Mouse (Mus musculus) gastrocnemius, postnatal 4 days (tissue): Measurements from ENCODE around the gene Morn5. TPM values are rescaled to one million over a fixed set of nuclear protein-coding genes. Genes with fewer than 3 reads are reported as not detected.

ENCODE experiments used
- DNase-seq, 2 experiments: peaks; one replicate each; pipeline ENCODE4 v3.0.0; 2021 to 2022; ENCODE audit warnings: low spot score in 2 of 2, mixed read lengths in 2 of 2
- total RNA-seq, 2 experiments: library from RNA; stranded (reverse); gene quantifications; 2 replicates each; pipeline ENCODE4 v1.2.3; 2021

The Morn5 gene
- total RNA-seq, 2 experiments from 2014 or later, result not detected

DNA sequence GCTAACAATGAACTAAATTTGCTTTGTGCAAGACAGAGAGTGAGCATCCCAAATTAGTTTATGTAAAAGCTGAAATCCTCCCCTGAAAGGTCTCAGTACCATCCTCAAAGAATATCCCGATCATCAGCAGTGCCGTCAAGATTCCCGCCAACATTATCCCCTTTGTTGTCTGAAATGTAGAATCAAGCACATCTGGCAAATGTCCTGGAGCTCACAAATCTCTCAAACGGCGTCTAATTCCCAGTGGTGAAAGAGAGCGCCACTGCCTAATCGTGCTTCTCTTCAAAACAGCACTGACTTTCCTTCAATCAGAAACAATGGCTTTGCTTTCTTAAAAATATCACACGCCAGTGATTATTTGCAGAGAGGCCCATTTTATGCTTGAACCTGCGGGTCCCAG is 17.9 kb downstream of the Morn5 start:
- DNase-seq, result no peak

- DNase-seq, result no peak
Observed at GRCm38 (mm10) chr2:36071660-36072305, 22.5 kb downstream of the Morn5 start.

DNA sequence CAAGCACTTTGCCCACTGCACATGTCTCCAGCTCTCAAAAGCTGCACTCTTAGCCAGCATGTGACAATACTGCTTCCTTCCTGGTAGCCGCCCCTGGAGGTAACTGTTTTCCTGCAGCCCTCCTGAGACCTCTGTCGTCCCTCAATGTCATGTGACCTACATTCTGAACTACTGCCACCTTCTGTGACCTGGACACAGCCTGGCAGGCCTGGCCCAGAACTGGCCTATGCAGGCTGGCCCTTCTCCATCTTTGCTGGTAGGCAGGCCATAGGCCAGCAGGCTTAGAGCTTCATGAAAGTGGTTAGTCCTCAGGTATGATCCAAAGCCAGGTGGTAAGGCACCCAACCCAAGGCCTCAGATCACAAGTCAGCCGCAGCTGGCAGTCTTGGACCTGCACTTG is 24.5 kb downstream of the Morn5 start:
- DNase-seq, result no peak

DNA sequence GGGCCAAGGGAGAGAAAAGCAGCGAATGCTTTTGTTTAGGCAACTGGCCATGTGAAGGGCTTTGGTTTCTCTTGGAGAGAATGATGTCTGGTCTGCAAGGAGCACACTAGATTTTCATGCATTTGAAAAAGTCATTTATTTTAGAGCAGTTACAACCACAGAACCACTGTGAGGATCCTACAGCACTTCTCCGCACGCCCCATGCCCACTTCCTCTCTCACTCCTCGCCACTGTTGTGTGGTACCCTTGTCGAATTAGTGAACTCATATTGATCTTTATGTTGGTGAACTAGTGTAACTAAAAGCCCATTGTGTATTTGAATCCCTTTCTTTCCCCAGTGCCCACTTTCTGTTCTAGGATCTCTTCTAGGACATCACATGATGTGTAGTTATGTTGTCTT is 26.0 kb downstream of the Morn5 start:
- no peak for DNase-seq

- no peak for DNase-seq
Observed at GRCm38 (mm10) chr2:36077160-36077761, 28.0 kb downstream of the Morn5 start.

DNA sequence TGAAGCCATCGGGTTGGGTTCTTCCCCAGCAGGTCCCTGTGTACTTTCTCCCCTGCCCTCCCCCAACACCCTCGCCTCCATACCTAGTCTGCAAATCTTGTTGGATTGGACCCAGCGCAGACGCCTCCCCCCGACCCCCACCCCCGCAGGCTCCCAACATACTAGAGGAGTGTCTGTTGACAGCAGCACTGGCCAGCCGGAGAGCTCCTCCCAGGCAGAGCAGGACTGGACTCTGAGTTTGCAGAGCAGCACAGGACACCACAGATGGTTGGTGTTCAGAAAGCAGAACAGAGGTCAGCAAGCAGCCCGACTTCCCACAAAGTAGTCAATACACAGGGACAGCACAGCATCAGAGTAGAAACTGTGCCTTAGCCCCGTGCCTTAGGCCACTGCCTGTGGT is 32.2 kb downstream of the Morn5 start:
- DNase-seq, result no peak

DNA sequence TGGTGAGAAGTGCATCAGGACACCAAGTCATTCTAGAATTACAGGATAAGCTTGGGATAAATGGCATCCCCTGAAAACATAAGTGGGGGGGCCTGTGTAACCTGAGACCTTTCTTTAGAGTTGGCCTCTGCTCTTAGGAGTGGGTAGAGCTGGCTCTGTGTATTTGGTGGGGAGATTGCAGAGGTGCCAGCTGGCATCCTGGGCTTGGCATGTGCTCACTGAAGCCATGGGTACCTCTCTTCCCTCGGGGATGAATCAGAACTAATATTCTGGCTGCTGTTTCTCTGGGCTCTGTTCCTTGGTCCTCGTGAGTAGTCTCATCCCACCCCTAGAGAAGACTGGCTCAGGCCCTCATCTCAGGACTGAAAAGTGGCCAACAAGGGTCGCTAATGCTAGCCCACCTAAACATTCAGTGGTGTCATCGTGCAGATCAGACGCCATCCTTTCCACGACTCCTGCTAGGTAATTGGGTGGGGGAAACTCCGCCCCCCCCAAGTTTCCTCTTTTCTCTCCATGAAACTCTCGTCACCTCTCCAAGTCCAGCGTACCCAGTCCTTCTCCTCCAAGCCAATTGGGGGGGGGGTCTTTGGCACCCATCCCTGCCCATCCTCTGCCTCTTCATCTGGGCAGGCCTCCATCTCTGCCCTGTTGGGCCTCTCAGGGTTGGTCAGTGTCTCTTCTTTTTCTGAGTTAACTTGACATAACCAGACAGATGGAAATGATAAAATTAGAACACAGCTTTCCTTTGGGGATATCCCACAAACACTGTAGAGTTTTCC is 33.7 kb downstream of the Morn5 start:
- no peak for DNase-seq

- DNase-seq, result no peak
Observed at GRCm38 (mm10) chr2:36085041-36085440, 35.8 kb downstream of the Morn5 start.

DNA sequence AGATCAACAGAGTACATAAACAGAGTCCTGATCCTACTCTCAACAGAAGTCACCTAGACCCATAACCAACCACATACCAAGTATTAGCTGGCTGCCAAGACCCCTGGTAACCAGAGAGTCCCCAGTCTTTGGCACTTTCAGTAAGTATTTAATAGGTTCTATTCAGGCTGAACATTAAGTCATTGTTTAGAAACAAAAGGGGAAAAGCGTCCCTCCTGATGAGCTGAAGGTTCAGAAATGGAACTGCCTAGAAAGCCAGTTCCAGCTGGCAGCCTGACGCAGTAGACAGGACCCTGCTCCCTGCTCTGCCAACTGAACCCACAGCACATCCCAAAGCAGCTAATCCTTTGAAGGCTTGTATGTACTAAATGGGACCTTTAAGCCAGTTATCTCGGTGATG is 39.9 kb downstream of the Morn5 start:
- DNase-seq, result no peak

DNA sequence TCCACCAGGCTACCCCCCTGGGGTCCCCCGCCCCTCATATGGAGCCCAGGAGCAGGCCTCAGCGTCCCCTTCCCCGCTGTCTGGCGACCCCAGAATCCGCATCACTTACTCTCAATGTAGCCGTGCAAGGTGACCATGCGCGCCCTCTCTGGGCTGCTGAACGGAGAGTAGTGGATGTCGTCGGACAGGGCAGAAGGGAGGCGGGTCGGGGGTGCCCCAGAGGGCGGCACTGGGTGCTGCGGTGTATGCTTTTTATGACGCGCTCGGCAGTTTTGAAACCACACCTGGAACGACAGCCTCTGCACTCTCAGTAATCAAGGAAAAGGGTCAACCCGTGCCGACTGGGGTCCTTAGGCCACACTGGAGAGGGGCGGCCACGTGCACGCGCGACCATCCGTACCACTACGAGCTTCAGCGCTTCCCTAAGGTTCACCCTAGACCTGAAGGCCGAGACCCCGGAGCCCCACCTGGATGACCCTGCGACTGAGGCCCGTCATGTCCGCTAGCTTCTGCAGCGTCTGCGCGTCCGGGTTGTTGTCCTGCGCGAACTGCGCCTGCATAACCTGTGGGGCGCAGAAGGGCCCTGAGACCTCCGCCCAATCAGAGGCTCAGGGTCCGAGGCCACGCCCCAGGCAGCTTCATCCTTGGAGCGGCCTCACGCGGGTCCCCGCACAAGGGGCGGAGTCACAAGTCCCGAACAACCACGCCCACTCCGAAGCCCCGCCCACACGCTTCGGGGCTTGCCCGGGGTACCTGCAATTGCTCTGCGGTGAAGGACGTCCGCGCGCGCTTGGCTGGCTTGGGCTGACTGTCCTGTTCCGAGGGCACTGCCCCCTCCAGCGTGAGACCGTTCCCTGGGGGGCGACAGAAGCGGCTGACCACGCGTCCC is 41.8 kb downstream of the Morn5 start:
- peak in 1 of 2 experiments; percentile 36 for DNase-seq

- DNase-seq, result no peak
Observed at GRCm38 (mm10) chr2:36092748-36093147, 43.5 kb downstream of the Morn5 start.

DNA sequence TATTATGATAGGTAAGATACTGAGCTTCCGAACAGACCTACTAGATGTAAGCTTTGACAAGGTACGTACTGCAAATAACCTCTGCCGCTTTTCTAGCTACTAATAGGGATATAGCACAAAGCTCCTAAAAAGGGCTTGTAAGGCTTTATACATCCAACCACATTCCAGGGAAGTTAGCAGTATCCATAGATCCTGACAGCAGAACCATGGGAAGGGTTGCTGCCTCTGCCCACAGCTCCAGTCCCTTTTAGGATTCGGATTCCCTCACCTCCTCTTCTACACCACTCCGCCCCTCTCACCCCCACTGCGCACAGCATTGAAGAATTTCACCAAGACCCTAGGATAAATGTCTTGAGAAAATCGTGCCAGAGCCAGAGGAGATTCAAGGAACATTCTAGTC is 44.0 kb downstream of the Morn5 start:
- DNase-seq, result no peak

DNA sequence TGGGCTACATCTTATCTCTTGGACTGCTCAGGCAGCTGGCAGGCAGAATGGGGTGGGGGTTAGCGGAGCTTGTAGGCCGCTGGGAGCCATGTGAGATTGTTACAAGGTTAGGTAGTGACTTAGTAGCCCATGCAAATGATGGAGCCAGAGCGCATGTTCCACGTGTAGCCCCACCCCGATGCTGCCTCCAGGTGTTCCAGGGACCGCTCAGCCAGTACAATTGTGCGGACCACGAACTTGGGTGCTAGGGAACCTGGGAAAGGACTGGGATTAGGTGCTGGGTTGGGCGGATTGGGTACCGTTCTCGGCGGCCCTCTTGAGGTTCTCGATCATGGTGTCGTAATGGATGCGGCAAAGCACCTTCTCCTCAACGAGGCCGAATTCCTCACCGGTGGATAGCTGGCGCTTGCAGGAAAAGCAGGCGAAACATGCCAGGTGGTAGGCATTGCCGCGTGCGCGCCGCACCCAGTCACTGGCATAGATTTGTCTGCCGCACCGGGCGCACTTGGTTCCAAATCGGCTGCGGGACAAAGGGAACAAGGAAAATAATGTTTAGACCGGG is 44.7 kb downstream of the Morn5 start:
- no peak for DNase-seq

DNA sequence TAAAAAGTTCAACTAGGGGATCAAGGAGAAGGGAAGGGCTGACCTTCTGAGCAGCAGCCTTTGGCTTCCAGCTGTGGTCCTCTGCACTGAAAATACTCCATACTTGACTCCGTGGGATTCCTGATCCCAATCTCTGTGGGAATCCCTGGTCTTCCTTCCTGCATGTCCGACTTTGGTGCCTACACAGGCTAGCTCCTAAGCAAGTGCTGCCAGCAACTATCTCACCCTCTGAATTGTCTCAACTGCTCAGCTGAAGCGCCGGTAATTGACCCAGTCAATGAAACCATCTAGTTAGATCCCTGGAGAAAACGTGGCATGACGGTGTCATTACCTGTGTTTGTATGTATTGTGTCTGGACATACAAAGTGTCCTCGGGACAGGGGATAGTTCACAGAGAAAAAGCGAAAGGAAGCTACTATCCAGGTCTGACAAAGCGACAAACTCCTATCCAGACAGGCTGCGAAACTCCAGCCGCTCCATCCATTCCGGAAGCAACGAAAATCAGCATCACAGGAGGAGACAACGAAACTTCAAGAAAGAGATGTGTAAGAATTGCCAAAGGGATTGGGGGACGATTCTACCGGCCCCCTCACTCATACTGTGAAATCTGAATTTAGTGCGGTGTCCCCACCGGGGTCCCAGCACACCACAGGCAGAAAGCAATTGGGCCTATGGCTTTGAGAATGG is 48.0 kb downstream of the Morn5 start:
- no peak for DNase-seq

GRCm38 (mm10) chr2:36098021-36098420 is 48.8 kb downstream of the Morn5 start:
- DNase-seq, result no peak

- DNase-seq, result no peak
Observed at GRCm38 (mm10) chr2:36099739-36100138, 50.5 kb downstream of the Morn5 start.

GRCm38 (mm10) chr2:36101866-36102558 is 52.8 kb downstream of the Morn5 start:
- DNase-seq, result no peak

GRCm38 (mm10) chr2:36102559-36102946 is 53.3 kb downstream of the Morn5 start:
- no peak for DNase-seq

GRCm38 (mm10) chr2:36103069-36103554 is 53.9 kb downstream of the Morn5 start:
- DNase-seq, result no peak
